Mouse (Mus musculus): ENCODE measurements around the gene Ang.
A peak's percentile ranks its signal among the peaks of the same experiment; 100 is the strongest.

Gene Ang

DNA sequence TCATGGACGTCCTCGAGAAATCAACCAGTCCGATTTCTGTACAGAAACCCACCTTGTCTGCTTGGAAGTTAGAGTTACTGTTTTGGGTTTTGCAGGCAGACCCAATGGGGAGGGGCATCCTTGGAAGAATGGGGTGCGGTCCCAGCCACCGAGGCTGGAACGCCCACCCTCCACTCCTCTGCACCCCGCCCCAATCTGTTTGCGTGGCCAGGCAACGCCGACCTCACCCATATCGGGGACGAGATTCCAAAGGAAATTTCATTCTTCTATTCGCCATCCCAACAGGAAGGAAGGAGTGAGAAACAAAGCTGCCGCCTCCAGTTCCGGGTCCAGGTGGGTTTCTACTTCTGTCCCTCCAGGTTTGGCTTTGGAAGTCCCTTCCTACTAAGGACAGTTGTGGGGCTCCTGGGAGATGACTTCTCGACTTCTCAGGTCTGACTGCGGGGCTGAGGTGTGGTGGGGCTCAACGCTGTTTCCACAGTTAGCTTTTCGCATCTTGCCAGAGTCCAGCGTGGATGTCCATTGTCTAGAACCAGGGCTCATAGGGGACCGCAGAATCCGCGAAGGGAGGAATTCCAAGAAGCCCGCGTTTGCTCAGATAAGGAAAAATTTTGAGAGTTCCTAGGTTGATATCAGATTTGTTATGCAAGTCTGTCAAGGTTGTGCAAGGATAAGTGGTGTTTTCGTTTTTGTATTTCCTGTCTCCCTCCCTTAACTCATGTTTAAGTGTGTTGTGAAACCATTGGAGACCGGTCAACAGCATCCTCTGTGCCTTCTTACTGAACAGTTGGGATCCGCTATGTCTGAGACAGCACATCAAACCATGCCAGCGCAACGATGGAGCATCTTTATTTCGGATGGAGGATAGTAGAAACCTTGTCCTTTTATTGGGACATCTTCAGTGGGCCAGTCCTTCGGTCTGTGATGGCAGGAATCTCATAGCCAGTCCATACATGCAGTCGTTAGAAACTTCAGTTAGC is at the start of gene Ang, which contains the start of gene Rnase4:
Ang (plus strand) TSS at position 230 of the 980 bp plus-strand sequence.
Rnase4 (plus strand) TSS at position 157 of the 980 bp plus-strand sequence.
- peak; percentile 53 for DNase-seq

DNA sequence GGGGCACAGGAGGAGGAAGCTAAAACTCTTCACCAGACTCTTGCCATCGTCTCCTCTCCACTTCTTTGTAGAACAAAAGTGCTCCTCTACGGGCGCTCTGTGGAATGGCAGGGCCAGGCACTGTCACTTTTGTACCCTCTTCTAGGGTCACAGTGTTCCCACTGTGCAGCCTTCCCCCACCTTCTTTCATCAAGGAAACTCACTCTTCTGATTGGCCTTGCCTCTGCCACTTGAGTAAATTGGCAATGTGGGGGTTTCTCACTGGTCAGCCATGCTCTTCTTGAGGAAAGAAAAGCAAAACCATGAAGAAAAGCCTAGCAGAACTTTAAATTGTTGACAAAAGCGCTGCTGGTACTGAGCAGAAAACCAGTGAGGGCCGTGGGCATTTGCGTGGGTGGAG is 49.2 kb upstream of the Ang start, which contains the start of gene Rnase9:
Rnase9 (minus strand) TSS at position 101 of the 400 bp plus-strand sequence.
- DNase-seq, result no peak

DNA sequence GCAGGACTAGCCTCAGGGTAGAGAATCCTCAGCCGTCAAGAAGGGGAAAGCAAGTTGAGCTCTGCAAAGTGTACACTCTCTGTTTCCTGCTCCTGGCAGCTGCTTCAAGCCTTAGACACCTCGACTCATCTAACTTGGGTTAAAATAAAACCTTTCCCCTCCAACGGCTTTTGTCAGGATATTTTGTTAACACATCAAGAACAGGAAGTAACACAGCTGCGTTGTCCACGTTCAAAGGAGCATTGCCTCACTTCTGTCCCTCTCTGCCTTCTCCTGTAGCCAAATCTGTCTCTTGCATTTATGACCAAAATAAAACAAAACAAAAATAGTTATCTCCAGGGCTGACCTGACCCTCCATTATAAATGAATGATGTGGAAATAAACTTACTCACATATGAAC is 43.1 kb upstream of the Ang start:
- DNase-seq, result no peak

DNA sequence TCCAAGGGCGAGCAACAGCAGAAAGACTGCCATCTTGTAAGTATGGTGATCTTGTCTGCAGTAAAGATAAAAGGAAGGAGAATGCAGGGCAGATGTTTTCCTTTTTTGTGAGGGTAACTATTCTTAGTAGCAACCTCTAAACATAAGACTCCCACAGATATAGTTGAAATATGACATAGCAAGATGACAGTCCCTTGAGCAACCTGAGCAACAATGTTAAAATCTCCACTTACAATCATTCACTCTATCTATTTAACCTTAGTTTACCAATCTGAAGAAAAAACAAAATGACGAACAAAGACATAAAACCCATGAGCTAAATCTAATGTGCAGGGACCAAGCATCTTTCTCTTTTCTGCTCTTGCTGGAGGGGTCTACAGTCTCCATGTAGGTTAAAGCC is 40.9 kb upstream of the Ang start, which contains the start of gene Rnase11:
Rnase11 (minus strand) TSS at position 101 of the 400 bp plus-strand sequence.
- no peak for DNase-seq

DNA sequence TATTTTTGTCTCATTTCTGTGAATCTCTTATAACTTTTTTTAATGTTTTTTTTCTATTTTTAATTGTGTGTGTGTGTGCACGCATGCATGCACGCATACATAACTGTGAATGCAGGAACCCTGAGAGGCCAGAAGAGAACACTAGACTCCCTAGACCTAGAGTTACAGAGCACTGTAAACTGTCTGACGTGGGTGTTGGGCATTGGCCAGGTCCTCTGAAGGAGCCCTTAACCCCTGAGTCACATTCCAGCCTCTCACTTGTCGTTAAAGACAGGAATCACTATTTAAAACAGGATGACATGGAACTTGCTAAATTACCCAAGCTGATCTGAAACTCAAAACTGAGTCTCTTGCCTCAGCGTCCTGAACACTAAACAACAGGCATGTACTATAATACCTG is 39.0 kb upstream of the Ang start:
- DNase-seq, result no peak

DNA sequence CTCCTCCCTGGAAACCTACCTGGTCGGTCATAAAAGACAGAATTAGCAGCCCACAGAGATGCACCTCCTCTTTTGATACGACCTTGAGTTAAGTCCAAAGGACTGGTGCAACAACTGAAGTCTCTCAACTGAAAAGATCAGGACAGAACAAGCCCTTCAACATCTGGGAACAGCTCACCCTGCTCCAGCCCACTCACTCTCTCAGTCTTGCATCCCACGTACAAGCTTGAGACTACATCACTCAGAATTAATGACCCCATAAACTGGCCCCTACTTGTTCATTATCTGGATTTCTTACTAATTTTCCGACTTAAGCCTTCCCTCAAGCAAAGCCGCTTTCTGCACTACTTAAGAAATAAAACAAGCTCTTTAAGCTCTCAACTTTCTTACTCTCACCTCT is 37.8 kb upstream of the Ang start:
- no peak for DNase-seq

DNA sequence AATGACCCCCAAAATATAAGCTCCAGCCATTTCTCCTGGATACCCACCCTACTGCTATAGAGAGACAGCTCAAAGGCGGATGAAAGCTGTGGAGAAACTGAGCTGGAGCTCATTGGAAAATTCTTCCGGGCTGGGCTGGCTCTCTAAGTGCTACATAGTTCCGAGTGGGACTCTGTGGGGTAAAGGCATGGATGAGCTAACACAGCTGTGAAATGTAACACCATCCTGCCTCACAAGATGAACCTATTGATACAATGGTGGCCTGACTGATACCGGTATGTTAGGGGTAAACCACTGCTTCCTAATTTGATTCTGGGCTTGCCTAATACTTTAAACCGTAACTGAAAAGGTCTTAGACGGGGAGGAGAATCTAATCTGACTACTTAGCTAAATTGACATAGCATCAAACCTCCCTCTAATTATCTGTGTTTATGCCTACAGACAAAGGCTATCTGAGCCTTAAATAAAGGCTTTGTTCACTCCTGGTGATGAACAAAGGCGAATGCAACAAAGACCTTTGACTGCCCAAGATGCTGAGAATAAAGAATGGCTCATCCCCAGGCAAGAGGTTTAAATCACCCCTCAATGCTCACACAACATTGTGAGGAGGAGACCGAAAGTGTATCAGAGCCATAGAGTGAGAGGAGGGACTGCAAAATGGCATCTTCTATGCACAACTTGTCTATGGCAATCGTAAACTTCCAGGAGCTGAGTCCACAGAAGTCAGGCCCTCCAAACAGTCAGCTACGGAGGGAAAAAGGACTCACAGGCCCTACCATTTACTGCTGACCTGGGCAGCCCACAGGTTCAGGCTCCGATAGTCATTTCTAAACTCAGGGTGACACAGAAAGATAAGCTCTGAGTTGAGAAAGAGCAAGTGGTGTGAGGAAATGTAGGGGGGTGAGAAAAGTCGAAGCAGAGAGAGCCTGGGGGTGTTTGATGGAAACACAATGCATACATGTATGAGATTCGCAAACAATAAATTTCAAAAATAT is 36.4 kb upstream of the Ang start:
- no peak for DNase-seq

DNA sequence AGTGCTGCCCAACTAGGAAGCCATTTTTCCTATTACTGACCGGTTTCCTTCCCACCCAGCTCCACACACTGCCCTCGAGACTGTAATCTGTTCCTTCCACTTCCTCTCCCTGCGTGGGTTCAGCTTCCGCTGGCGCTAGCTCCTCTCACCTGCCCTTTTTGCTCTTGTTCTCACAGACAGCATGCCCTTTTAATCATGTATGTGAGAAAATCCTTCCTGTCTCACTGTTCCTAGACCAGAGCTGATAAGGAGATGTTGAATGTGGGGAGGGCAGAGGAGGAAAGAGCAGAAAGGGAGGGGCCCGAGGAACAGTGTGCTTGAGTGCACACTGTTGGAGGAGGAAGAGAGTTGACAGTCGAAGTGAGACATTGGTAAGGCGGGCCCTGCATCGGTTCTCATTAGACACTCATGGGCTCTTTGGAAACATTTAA is 33.5 kb upstream of the Ang start, which contains the start of gene Rnase12:
Rnase12 (minus strand) TSS at position 261 of the 431 bp plus-strand sequence.
- no peak for DNase-seq

DNA sequence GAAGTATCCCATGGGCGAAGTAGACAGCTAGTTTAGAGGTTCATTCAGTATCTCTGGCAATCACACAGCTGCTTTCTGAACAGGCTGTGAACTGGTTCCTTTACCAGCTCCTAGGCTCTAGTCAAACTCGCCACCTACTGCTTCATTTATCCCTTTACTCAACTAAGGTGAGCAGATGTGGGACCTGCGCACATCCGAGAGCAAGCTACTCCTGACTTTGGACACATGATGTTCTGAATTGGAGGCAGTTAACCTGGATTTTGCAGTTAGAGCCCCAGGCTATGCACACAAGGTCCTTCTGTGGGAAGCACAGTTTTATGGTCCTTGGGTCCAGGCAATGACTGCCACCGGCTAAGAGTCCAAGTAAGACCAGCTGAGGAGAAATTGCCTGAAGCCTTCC is 30.2 kb upstream of the Ang start:
- no peak for DNase-seq

DNA sequence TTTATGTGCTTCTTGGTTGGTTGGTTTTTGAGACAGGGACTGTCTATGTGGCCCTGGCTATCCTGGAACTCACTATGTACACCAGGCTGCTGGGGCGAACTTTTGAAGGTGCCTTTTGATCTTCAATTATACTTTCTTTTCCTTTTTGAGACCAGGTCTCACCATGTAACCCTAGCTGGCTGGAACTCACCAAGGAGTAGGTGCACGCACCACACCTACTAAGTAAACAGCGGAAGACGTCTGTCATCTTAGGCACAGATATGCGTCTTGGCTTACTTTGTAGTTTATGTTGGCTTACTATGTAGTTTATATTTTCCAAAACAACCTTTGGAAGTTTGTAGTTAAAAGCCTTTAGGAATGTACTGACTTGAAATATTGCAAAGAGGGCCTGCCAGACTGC is 22.0 kb upstream of the Ang start:
- DNase-seq, result no peak

DNA sequence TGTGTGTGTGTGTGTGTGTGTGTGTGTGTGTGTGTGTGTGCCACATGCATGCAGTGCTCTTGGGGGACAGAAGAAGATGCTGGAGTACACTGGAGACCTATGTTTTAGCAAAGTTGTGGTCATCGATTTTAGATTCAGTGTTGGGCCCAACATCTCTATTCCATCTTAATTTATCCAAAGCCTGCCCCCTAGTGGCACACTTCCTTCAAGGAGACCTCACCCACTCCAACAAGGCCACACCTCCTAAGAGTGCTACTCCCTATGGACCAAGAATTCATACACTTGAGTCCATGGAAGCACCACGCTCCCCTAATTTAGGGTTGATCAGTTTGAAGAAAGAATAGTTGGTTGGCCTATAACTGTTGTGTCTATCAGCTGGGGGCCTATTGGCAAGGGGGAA is 21.3 kb upstream of the Ang start:
- DNase-seq, result peak; percentile 66

DNA sequence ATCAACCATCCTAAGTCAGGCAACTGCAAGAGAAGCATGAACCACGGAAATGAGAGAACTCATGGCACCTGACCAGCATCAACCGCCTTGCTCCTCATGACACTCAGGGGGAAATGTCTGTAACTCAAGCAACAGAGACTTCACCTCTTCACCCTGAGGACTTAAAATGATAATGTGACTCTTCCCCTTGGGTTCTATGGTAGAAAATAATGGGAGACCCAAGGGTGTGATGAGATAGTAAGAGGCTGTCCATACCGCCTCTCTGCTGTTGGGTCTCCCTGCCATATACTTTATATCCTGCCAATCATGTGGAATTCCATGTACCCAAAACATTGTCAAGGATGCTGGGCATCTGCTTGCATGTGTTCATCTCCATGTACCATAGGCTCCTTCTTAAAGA is 16.6 kb upstream of the Ang start, which contains the start of gene Olfr750:
Olfr750 (minus strand) TSS at position 101 of the 400 bp plus-strand sequence.
- DNase-seq, result no peak

DNA sequence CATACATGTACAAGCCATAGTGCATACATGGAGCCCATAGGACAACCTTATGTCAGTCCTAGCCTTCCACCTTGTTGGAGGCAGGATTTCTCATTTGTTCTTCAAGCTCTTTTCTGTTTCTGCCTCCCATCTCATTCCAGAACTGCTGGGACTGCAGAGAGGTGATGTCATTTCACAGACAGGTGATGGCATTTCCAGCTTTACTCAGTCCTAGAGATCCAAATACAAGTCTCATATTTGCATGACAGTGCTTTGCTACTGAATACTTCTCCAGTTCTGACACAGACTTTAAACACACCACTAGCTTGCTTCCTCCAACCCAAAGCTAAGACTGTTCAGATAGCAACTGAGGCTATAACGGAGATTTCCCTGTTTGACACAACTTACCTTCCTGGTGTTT is 11.8 kb upstream of the Ang start:
- no peak for DNase-seq

DNA sequence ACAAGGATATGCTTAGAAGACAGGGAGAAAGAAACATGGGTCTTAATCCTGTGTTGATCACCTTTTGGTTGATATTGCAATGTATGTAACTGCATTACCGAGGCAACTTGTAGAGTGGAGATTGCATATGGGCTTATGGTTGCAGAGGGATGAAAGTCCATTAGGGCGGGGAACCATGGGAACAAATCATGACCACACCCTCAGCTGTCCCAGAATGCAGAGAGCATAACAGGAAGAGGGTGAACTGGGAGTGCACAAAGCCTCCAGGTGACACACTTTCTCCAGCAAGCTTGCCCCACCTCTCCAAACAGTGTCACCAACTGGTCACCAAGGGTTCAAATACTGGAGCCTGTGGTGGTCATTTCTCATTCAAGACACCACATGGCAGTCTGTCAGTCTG is 9.9 kb upstream of the Ang start:
- no peak for DNase-seq

DNA sequence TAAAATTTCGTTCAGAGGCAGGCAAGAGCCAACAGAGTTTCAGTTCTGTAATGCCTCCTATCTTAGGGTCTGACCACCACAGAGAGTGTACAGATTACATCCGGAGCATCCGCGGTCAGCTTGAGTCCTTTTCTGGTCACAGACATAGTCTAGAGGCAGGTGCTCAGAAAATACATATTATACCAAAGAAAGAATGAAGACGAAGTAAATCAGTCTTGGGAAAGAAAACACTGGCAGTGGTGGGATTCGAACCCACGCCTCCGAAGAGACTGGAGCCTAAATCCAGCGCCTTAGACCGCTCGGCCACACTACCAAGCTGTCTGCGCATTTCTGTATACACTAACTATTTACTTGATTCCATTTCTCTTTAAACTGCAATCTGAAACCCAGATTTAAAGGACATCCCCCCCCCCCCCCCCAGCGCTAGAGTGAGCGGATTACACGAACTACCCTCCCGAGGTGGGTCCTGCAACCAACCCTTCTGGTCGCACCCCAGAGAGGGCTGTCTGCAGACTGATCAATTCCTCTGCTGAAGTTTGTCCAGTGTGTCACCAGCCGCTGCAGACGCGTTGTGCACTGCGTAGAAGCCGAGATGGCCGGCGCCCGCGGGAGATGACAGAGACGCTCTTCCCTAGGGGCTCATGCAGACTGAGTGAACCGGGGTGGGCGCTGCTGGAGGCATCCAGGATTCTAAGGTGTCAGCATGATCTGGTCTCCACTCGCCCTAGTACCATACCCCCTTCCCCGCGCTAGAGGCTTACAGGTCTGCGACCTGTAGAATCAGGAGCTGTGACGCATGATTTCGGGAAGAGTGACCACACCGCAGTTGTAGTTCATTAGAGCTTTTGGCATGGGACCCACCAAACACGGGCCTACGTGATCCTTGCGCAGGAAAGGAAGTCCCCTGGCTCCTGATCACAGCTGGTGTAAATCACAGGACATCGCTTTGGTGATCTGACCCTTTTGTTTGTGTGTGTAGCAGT is 8.1 kb upstream of the Ang start:
- DNase-seq, result peak; percentile 76

DNA sequence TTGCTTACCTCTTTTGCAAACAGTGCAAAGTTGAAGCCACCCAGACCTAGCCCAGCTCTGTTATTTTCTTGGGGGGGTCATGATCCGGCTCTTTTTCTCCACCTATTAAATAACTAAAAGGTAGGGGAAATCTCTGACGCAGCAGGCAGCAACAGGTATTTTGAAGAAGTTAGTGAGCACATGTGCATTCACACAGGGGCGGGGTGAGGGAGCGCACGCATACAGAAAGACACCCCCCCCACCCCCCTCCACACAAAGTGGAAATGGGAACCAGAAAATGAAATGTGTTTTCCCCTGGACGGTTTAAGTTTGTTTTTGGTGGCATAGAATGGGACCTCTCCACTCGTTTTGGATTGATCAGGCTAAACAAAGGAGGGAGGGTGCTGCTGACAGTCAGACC is 7.1 kb upstream of the Ang start:
- no peak for DNase-seq

DNA sequence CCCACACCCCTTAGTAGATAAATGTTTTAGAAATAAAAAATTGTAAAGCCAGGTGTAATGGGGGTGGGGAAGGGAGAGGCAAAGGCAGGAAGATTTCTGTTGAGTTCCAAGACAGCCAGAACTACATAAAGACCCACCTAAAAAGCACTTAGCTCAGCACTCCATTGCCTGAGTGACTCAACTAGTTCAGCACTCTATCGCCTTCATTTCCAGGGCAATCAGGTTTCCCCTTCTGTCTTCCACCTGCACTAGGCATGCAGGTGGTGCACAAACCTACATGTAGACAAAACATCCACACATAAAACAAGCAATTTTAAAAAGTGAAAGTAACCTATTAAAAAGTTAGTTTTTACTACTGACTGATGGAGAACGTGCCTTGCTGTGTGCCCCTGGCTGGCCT is 5.9 kb upstream of the Ang start:
- no peak for DNase-seq

DNA sequence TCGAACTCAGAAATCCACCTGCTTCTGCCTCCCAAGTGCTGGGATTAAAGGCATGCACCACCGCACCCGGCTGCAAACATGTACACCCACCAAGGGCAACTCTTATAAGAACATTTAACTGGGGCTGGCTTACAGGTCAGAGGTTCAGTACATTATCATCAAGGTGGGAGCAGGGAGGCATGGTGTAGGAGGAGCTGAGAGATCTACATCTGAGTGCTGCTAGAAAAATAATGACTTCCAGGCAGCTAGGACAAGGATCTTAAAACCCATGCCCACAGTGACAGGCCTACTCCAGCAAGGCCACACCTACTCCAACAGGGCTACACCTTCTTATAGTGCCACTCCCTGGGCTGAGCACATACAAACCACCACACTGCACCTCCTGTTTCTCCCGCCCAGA is 5.0 kb upstream of the Ang start:
- DNase-seq, result no peak

DNA sequence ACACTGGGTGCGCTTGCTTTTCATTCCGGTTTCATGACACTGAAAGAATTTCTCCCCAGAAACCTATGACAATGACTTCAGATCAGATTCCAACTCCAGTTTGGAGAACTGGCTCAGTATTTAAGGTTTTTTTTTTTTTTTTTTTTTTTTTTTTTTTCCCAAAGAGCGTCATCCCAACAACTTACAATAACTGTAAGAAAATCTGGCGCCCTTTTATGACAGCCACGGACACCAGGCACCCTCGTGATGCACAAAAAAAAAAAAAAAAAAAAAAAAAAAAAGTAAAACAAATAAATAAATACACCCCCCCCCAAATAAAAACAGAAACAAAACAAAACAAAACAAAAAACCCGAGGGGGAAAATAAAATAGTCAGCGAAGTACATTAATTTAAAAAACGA is 3.2 kb upstream of the Ang start:
- DNase-seq, result no peak

DNA sequence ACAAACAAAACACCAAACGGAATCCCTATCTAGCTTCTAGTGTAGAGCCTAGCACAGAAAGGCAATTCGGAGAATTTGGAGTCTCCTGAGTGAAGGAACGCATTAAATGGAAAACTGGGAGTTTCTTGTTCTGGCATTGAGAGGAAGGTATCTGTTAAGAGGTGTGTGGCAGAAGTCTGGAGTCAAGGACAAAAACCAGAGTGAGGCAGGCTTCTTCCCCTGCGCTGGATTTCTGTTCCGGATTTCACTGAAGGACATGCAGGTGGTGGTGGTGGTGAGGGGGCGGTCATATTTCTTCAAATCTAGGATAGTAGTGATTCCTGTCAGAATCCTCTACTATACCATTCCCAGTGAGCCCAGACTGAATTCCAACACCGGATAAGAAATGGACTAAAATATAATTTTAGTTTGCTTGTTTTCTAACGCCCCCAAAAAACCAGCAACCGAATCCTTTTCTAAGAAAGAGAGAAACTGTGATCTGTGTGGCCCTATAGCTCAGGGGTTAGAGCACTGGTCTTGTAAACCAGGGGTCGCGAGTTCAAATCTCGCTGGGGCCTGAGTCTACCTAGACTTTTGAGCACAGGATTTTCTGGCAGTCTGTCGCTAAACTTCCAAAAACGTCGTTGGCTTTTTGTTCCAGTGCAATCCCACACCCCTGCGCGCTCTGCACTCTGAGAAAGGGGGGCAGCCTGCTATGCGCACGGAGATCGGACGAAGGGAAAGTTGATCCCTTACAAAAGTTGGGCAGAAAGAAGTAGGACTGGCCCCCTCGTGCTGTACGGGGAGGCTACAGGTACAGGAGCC is 2.6 kb upstream of the Ang start:
- DNase-seq, result peak; percentile 85
